Mouse (Mus musculus) right cerebral cortex, adult 18-20 months (tissue): ENCODE results near the gene Dtx2.
"Not testable (repeated sequence)": the region's sequence is repeated elsewhere in the genome, so short reads cannot be mapped to it uniquely, and the experiment has no call there.

Source experiments
- DNase-seq: peaks from one replicate; pipeline ENCODE4 v3.0.0; 2022; ENCODE audit warnings: mixed read lengths

Gene Dtx2

GRCm38 (mm10) chr5:136066404-136067148, 72.0 kb downstream of the Dtx2 start:
- DNase-seq, result not testable (repeated sequence)

GRCm38 (mm10) chr5:136069411-136069810, 74.8 kb downstream of the Dtx2 start:
- no peak for DNase-seq

- no peak for DNase-seq
These were observed 78.5 kb downstream of the Dtx2 start for GRCm38 (mm10) chr5:136073051-136073450.

GRCm38 (mm10) chr5:136073526-136073925, 78.9 kb downstream of the Dtx2 start:
- DNase-seq, result no peak

- DNase-seq, result no peak
These were observed 80.5 kb downstream of the Dtx2 start for GRCm38 (mm10) chr5:136075076-136075475.

- DNase-seq, result no peak
These were observed 81.7 kb downstream of the Dtx2 start for GRCm38 (mm10) chr5:136076284-136076683.

- no peak for DNase-seq
These were observed 82.5 kb downstream of the Dtx2 start for GRCm38 (mm10) chr5:136077001-136077550.

GRCm38 (mm10) chr5:136078136-136078535, 83.5 kb downstream of the Dtx2 start:
- DNase-seq, result no peak

GRCm38 (mm10) chr5:136082345-136082744, 87.7 kb downstream of the Dtx2 start:
- DNase-seq, result no peak
